Mouse (Mus musculus): ENCODE results near the gene Kdm2b.

GRCm38 (mm10) chr5:122937958-122938540 lies 51.6 kb downstream of the Kdm2b start:
- TF ChIP-seq POLR2A (IDR thresholded peaks at IDR 0.05; ENCODE audit: low read depth, low read length) (no peak), CTCF (conservative IDR thresholded peaks at IDR 0.05; ENCODE audit: insufficient read depth, insufficient read length, low read depth, low read length) (no peak)
